Mouse (Mus musculus) left cerebral cortex, postnatal 25 days (tissue): ENCODE data around the gene Crygs. TPM values are rescaled to one million over a fixed set of nuclear protein-coding genes. Genes with fewer than 3 reads are reported as not detected.

Experiments
- DNase-seq, 2 experiments: peaks; one replicate each; pipeline ENCODE4 v3.0.0; 2022; ENCODE audit warnings: low spot score in 2 of 2, mixed read lengths in 1 of 2
- intact Hi-C: fragments of 180-260 bp; cut with DNase I; formaldehyde crosslinking; loops from one replicate; pipeline ENCODE4 v1.15.1; 2025
- total RNA-seq, 2 experiments: library from RNA; stranded (reverse); gene quantifications; 2 replicates each; pipeline ENCODE4 v1.2.3; 2021

The Crygs gene
- under 1 TPM in 1 of 2 experiments, not detected in 1; 0.44 TPM for total RNA-seq

DNA sequence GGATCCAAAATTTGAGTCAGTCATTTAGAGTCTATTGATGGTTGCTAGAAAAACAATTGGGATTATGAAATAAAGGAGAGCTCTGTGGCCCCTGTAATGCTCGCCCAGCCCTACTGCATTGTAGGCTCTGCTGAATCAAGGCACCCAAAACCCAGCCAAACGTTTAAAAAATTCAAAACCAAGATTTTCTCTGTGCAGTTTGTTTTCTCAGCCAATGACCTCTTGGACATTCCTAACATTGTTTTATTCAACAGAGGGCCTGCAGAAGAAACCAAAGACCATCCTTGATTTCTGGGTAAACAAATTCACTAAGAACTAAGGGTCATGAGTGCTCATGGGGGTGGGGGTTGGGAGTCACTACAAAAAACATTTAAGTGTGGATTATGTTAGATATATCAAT lies at the start of gene Crygs:
Gene Crygs, minus strand, starts transcription at position 101 of the 400 bp plus-strand sequence.
- no peak for DNase-seq
- intact Hi-C loops, result no loop called here

DNA sequence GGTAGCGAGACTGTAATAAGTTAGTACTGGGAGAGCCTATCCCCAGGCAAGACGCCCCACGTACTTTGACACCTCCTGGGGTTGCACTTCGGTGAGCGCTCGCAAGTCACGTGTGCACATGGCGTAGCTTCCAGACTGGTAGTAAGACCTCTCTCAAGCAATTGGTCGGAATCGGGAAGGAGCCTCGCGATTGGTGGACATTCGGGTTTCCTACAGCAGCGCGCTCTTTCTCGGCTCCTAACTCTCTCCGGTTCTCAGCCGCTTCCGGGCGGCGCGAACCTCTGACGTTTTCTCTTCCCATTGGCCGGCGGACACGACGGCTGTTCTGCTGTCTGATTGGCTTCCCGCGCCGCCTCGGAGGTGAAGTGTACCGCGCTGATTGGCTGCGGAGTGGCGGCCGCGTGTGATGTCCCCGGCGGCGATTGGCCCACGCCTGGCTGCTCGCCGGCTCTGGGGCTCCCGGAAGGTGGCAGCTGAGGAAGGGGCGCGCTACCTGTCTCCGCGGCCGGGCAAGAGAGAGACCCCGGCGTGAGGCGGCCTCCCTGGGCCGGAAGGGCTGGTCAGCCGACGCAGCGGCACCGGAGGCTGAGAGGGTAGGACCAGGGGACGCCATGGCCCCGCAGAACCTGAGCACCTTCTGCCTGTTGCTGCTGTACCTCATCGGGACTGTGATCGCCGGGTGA lies 46.2 kb upstream of the Crygs start, which contains the start of the genes Tbccd1 and Dnajb11:
Gene Tbccd1, minus strand, starts transcription at position 239 of the 683 bp plus-strand sequence.
Gene Dnajb11, plus strand, starts transcription at position 415 of the 683 bp plus-strand sequence.
- DNase-seq, result peak; percentile 100
- intact Hi-C loops, result loop anchor here (5.0 kb wide), 1 partner anchor 250 kb away; the partner anchor contains the start of gene Eif4a2

DNA sequence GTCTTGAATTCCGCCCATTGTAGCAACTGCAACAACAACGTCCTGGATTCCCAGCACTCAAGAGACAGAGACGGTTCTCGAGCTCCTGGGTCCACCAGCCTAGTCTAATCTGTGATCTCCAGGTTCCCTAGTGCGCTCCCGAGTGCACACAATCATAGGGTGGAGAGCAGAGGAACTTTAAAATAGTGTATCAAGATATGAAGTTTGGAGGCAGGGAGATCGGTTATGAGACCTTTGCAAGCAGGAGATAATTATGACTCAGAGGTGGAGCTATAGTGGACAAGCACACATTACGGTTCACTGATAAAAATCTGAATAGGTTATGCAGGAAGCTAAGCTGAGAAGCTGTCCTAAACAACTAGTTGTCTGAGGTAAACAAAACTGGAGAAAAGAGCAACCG lies 45.4 kb upstream of the Crygs start:
- intact Hi-C loops, result loop anchor here (5.0 kb wide), 1 partner anchor 251 kb away; the partner anchor contains the start of gene Eif4a2
- DNase-seq, result no peak

DNA sequence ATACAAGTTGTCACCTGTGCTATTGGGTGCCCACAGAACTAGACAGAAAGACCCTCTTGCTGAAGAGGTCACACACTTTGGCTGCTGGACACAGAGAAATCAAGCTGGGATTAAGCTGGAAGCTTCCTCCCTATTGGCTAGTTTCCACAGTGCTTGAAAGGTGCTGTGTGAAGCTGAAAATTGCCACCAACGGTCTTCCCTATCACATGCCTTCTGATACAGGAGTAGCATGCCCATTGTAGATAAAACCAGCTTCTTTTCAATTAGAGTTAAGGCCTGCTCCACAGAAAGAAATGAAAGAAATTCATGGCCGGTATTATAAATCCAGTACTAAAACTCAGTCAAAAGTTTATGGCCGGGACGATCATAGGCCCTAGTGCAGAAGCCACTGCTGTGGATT lies 41.3 kb upstream of the Crygs start:
- DNase-seq, result no peak
- intact Hi-C loops, result no loop called here

DNA sequence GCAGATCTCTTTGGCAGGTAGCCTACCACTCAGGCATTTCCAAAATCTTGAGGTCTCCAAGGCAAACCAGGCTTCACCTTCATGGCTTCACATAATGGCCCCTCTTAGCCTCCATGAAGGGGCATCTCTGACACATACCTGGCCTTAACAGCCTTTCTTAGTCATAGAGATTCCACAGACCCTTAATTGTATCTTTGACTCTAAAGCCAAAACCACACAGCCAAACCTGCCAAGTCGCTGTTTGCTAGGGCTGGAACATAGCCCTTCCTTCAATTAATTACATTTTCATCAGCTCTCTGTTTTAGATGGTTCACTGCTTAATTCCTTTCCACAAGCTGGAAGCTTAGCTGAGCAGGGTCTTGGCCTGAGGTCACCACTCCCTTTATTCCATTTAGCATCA lies 37.0 kb upstream of the Crygs start:
- intact Hi-C loops, result no loop called here

DNA sequence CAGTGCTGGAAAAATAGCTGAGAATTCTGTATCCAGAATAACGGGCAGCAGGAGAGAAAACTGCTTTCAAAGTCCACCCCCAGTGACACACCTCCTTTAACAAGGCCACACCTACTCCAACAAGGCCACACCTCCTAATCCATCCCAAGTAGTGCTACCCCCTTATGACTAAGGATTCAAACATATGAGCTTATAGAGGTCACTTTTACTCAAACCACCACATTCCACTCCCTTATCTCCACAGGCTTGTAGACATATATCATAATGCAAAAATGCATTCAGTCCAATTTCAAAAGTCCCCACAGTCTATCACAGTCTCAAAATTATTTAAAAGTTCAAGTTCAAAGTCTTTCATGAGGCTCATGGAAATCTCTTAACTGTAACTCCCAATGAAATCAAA lies 36.3 kb upstream of the Crygs start:
- no peak for DNase-seq
- intact Hi-C loops, result no loop called here

More for the DNA sequence above, 37.0 kb upstream of the Crygs start:
- DNase-seq, result no peak

DNA sequence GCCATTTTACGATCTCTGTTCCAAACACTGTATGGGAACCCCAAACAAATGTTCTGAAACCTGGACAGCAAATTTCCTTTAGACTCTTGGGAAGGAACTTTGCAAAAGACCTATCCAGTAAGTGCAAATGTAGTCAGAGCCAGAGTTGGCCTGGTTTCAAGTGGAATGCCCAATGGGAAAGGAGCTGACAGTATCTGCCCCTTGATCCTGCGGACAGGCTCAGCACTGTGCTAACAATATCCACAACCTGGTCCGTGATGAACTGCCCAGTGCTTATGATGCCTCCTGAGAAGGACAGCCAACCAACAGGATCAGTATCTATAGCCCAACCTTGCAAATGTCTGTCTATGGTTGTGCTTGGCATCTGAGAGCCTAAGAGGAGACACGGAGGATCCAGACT lies 34.1 kb upstream of the Crygs start:
- no peak for DNase-seq
- intact Hi-C loops, result no loop called here

DNA sequence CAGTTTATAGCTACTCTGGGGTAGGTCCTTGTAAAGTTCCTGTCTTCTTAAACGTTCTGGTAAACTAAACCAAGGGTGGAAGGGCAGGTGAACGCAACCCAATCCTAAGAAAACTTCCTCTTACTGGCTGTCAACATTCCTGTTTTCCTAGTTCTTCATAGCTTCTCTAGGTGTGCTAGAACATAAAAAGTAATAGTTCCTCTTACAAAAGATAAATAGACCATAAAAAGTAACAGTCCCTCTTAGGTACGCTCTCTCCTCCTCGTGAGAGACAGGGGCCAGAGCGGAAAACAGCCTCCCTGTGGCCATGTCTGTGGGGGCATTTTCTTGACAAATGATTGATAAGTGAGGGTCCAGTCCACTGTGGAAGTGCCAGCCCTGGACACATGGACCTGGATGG lies 33.5 kb upstream of the Crygs start:
- DNase-seq, result no peak
- intact Hi-C loops, result no loop called here

DNA sequence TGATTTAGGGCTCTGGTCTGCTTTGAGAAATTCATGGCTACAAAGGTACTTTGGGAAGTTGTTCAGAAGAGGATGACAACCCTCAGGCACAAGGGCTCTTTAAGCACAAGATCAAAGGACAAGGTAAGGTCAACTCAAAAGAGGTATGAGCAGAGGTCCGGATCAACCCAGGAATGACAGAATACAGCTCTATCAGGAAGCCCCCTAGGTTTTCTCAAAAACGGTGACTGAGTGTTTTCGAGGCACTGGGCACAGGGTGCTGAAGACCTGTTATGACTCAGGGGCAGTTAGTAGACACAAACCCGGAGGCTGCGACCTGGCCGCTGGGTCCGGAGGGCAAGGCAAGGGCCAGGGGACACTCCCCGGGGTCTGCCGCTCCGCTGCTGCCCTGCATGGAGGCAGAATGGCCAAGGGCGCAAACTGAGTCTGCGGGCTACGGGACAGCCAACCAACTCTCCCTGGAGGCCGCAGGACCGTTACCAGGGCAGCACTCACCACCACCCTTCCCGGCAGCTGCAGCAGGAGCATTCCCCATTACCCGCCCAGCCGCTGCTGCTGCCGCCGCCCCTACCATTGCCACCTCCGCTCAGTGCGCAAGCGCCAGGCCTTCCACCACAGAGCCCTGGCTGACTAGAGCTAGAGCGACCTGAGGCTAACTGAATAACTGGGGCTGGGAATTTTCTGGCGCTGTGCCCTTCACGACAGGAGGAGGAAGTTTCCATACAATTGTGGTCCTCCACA lies 32.9 kb upstream of the Crygs start:
- DNase-seq, result peak; percentile 71 to 80
- intact Hi-C loops, result no loop called here

DNA sequence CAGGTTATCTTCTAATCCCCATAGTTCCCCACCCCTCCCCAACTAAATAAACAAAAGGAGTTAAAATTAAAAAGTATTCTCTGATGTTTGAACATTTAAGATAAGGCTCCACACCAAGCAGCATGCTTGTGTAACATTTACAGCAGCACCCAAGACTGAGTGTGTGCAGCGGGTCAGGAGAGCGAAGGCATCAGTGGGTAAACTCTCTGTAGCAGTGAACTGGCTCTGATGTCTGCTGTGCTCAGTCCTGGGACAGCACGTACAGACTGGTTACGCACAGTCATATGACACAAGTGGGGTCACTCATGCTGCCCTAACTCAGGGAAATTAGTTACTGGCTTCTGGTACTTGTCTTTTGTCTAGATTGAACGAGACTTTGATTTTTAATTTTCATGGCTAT lies 31.5 kb upstream of the Crygs start:
- intact Hi-C loops, result no loop called here
- no peak for DNase-seq

DNA sequence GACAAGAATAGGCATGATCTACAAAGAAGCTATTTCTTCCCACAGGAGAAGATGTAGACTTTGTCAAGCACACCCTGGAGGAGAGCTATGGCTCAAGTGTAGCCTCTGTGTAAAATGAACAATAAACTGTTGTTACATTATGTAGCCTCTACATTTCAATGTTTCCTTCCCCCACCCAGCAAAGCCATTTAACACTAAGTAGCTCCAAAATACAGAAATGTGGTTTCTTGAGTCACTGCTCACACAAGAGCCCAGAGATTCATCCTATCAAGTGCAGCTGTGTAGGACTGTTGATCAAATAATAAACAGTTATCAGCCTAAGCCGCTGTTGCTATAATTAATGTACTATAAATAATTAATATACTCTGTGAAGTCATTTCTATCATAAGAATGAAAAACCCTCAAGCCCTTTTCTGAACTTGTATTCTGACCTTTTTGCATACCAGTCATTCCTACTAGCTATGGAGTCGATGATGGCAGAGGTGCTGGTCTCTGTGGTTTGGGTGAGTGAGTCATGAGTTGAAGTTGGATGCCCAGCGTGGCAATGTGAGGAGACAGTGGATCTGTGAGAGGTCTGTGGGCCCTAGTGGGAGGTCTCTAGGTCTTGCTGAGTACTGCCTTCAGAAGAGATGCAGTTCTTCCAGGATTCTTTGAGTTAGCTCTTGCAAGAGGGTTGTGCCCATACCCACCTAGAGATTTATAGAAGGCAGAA lies 27.9 kb upstream of the Crygs start:
- intact Hi-C loops, result no loop called here
- no peak for DNase-seq

DNA sequence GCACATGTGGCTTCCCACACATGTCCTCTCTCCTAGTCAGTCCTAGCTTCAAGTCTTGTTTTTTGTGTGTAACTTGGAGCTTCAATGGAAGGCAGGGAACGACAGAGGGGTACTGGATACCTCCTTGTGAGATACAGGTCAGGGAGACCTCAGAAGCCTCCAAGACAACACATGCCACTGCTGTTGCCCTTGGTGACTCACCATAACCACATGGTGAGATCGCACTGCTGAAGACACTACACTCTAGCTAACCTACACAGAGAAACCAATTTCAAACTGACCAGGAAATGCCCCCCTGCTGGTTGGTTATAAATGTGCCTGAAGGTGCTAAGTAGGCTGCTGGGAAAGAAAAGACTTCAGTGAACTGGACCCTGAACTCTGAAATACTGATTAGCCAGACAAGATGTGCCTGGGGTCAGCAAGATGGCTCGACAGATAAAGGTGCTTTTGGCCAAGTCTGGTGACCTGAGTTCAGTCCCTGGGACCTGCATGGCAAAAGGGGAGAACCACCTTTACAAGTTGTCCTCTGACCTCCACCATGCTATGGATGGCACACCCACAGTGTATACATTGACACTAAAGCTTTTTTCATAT lies 21.7 kb upstream of the Crygs start:
- no peak for DNase-seq
- intact Hi-C loops, result no loop called here

DNA sequence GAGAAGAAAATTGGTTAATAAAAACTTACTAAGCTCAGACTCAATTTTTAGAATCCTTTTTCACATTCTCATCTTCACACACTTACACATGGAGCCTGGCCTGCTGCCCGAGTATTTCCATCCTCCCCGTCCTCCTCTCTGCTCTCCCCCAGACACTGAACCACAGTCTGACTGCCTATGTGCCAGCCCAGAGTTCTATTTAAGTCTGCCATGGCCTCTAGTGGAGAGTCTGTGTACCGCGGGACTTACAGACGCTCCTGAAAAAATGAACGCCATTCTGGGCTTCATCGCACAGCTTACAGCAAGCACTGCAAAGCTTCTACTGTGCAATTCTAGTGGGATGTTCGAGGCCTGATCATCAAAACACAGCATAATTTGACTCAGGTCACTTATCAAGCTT lies 9.4 kb upstream of the Crygs start:
- peak; percentile 34 to 85 for DNase-seq

DNA sequence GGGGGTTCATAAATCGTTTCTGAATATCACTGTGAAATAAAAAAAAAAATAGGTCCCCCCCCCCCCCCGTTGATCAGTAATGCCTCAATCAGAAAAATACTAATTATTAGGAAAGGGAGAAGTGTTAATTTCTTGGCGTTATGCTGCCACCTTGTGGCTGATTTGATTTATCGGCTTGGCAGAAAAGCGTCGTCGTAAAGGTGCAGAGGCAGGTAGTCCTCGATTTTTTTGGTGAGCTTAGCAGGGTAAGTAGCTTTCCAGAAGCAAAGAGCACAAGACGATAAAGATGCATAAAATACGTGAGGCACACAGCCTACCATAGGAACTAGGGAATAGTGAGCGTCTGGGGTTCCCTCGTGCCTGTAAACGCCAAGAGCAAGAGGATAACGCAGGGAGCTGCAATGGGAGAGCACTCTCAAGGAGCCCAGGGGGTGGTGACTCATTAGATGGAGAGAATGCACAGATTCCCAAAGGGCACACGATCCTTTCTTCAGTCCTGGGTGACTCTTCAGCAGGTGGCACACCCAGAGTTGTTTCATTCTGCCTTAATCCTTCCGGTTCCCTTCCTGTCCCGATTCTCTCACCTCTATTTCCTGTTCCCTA lies 3.8 kb downstream of the Crygs start:
- DNase-seq, result peak; percentile 48 to 58
- intact Hi-C loops, result loop anchor here (1.0 to 2.0 kb wide), 2 partner anchors 243 to 497 kb away; no protein-coding TSS in a partner anchor

More for the DNA sequence above, 9.4 kb upstream of the Crygs start:
- intact Hi-C loops, result no loop called here

DNA sequence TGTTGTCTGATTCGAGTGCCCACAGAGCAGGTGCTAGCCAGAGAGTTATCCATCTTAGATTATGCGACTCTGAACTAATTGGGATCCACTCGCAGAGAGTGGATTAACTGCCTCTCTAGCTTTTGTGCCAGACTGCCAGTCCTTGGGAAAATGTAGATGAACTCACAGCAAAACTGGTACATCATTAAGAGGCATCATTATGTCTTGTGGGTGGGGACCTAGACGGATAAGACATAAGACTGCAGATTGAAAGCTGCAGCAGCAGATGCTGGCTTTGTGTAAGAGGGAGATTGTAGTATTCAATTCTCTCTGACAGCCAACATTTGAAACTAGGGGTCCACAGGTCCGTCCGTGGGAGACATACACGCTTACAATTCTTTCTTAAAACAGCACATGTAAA lies 8.6 kb downstream of the Crygs start:
- intact Hi-C loops, result no loop called here
- DNase-seq, result no peak

DNA sequence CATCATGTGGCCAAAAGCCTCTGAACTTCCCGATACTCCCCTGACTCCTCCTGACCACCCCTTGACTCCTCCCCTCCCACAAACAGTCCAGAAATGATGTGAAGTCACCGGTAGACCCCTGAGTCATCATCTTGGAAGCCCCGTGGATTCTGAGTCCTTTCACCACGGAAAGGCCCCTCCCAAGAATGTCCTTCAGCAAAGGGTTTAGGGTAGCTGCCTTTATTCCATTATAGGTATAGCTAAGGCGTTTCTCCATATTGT lies 10.6 kb downstream of the Crygs start:
- intact Hi-C loops, result no loop called here
- DNase-seq, result no peak

DNA sequence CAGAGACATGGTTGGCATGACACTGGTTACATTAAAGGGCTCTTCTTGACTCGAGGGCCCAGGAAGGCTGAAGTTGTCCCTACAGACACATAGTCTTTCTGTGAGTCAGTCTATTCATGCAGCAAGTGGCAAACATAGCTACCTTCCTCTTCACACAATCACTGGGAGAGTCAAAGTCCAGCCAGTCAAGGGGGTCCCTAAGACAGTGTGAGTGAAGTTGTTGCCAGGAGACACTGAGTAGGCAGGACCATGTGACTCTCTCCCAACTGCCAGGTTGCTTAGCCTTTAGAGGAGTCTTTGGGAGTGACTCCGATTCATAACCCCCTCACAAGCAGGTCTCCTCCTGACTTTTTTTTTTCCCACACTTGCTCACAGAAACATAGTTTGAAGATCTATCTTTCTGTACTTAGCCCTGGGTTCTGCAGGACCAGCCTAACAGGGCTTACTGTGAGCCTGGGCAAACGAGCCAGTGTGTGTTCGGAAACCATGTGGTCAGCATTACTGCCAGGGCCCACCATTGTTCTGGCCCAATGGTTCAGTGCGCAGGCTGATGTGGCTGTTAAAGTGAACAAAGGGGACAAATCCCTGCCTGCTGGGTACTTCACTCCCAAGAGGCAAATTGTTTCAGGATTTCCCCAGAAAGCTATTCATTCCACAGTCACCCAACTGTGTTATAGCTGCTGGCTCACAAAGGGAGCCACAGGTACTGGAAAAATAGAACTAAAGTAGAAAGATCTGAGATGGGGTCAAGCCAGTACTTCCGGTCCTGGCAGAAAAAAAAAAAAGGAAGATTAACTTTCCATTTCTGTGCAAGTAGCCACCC lies 11.1 kb downstream of the Crygs start:
- intact Hi-C loops, result no loop called here
- DNase-seq, result no peak

DNA sequence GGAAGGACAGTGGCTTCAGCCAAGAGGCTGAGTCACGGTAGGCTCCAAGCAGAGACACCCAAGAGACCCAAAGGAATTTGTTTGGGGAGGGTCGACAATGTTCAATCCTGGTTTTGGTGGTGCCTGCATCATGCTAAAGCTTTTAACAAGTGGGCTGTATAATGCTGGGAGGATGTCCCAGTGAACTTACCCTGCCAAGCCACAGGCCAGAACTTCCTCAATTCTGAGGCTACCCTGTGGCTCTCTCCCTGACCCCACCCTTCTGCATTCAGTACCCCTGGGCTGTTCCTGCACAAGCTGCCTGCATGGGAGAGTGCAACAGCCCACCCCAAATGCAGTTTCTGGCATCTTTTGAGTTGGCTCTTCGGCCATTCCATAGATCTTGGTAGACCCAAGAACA lies 12.9 kb downstream of the Crygs start:
- DNase-seq, result no peak
- intact Hi-C loops, result no loop called here

DNA sequence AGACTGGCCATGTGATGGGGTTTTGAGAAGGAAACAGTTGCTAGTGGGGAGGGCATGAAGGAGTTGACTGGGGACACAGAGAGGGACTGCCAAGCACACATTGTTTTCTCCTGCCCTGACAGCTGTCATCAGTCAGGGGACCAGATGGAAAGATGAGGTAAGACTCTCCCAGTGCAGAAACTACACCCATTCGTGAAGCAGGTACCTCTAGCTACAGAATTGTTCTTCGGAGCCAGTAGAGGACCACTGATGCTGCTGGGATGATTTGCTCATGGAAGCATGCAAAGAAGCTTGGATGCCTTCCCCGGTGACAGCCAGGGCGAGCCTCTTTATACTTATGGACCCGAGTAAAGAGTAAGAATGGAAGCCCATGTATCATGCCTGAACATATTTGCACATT lies 13.9 kb downstream of the Crygs start:
- intact Hi-C loops, result no loop called here
- no peak for DNase-seq
